Mouse (Mus musculus) liver, postnatal 0 days (tissue): ENCODE results near the gene Cdkn2b.

Experiments
- CTCF ChIP-seq: sonication (generic); IDR thresholded peaks from 2 replicates; pipeline ENCODE4 v1.5.1; 2016; ENCODE audit warnings: antibody characterized with exemption, low read depth
- EP300 ChIP-seq: IDR thresholded peaks from 2 replicates; pipeline ENCODE4 v1.6.1; 2016; ENCODE audit warnings: antibody characterized with exemption, low read depth, mild to moderate bottlenecking

DNA sequence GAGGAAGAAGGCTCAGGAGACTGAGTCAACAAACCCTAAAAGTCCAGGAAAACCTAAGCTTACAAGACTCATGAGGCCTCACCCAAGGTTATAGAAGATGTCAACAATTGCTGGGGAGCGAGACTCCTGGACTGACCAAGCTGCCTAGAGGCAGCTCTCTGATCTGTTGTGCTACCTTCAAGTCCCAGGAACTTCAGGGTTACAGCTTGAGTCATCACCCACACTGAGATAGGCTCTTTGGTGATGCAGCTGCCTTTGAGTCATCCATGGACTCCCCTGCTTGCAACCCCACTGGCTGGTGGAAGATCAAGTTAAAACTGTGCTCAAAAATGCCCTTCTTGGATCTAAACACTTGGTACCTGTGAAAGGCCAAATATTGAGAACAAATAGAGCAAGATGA, 53.1 kb downstream of the Cdkn2b start:
- TF ChIP-seq CTCF (no peak), EP300 (no peak)
